Comparison of ENCODE assay signal across 8 mouse cellular contexts in genomic region chr16:38562131-38562967, GRCm38 (mm10). TPM values are rescaled to one million over a fixed set of nuclear protein-coding genes. Genes with fewer than 3 reads are reported as not detected.
DNase-seq lines count a peak whose midpoint lies in the region; ATAC-seq lines count a peak whose summit lies in the region.

No protein-coding gene starts in this region.

- peaks cover 14% of the 10 kb centered on the region for H3K4me1 ChIP-seq in hindbrain, embryonic 16.5 days (ENCODE audit: control insufficient read depth, insufficient read depth, low read depth, low read length)

- H3K4me2 ChIP-seq in hindbrain, embryonic 16.5 days (ENCODE audit: low read length) = peak overlapping the region; percentile 63

- no peaks in the 10 kb centered on the region for H3K9me3 ChIP-seq in hindbrain, embryonic 16.5 days (ENCODE audit: control insufficient read depth, low read length)

- peak overlapping the region; percentile 92 for H3K9ac ChIP-seq in hindbrain, embryonic 16.5 days (ENCODE audit: low read depth, low read length)

- peaks cover 4% of the 10 kb centered on the region for H3K36me3 ChIP-seq in hindbrain, embryonic 16.5 days (ENCODE audit: control insufficient read depth, insufficient read depth, low read length)
- H3K36me3 ChIP-seq in macrophage (ENCODE audit: inconsistent target) = 0 out of 2 replicates have a peak, but pooled peaks cover 6% of the 10 kb centered on the region

- peaks cover 47% of the 10 kb centered on the region for H3K79me2 ChIP-seq in macrophage (ENCODE audit: inconsistent target)

- 7% methylated on average over 37 of the region's 37 CpGs for WGBS in hindbrain, embryonic 16.5 days
- 6% methylated on average over 36 of the region's 37 CpGs for WGBS in macrophage (ENCODE audit: missing documents)

- ATAC-seq in hindbrain, embryonic 16.5 days = peak; percentile 97

- H3K4me3 ChIP-seq in hindbrain, embryonic 16.5 days (ENCODE audit: low read length) = peak overlapping the region; percentile 86
- peak overlapping the region; percentile 96 for H3K4me3 ChIP-seq in macrophage (ENCODE audit: inconsistent target)

- peaks cover 7% of the 10 kb centered on the region for H3K27me3 ChIP-seq in hindbrain, embryonic 16.5 days (replicated peaks; ENCODE audit: control insufficient read depth, insufficient read depth, low read length)

- peak; percentile 95 for DNase-seq in R1 (ENCODE audit: low read depth, low spot score)
- DNase-seq in cerebellum, postnatal 25 days = peak; percentile 98
- DNase-seq in frontal cortex, postnatal 36 days (ENCODE audit: low spot score in 2 of 2) = peak; percentile 95 to 97
- DNase-seq in left cerebral cortex, adult 18-20 months (ENCODE audit: low spot score in 2 of 2) = peak; percentile 96 to 97
- peak; percentile 96 for DNase-seq in right cerebral cortex, adult 18-20 months
- peak; percentile 82 for DNase-seq in urinary bladder, postnatal 10 days (ENCODE audit: low spot score)

- peak overlapping the region; percentile 80 for H3K27ac ChIP-seq in hindbrain, embryonic 16.5 days (ENCODE audit: low read depth, low read length)
- peak overlapping the region; percentile 66 for H3K27ac ChIP-seq in macrophage

RNA-seq across cellular contexts. Expression of gene Tmem39a, which starts 3.9 kb away (rescaled TPM):
- 32.0 and 37.0 TPM in 2 replicates for polyA plus RNA-seq in hindbrain, embryonic 16.5 days (2015; fragmentation: Nextera tagmentation; extraction: Ambion mirVana)
- total RNA-seq in left cerebral cortex, adult 18-20 months (2021) = 10 to 100 TPM; 20.8 to 21.0 TPM
- total RNA-seq in macrophage (2018; cell fraction: chromatin; rRNA removed) = 100 to 1,000 TPM in 13 of 26 experiments, 10 to 100 TPM in 13; 44.4 to 526 (median 101) TPM
- total RNA-seq in macrophage (2018; cell fraction: cytosol; rRNA removed) = 10 to 100 TPM in 22 of 26 experiments, 1 to 10 TPM in 4; 9.5 to 58.8 (median 13.7) TPM
- 100 to 1,000 TPM in 12 of 26 experiments, 10 to 100 TPM in 14; 36.4 to 487 (median 93.4) TPM for total RNA-seq in macrophage (2018; cell fraction: nucleus; rRNA removed)
- 8.4 to 15.6 TPM (median 10.1 TPM) in 3 replicates for polyA plus RNA-seq in macrophage (2018)

RNA-seq across cellular contexts. Expression of gene Poglut1, which starts 12.3 kb away (rescaled TPM):
- 50.1 and 55.8 TPM in 2 replicates for polyA plus RNA-seq in hindbrain, embryonic 16.5 days (2015; fragmentation: Nextera tagmentation; extraction: Ambion mirVana)
- 10 to 100 TPM; 43.4 TPM for total RNA-seq in left cerebral cortex, adult 18-20 months (2021)
- 100 to 1,000 TPM in 2 of 26 experiments, 10 to 100 TPM in 24; 19.9 to 117 (median 51.4) TPM for total RNA-seq in macrophage (2018; cell fraction: chromatin; rRNA removed)
- total RNA-seq in macrophage (2018; cell fraction: cytosol; rRNA removed) = 10 to 100 TPM; 16.4 to 26.6 (median 20.8) TPM
- 10 to 100 TPM; 24.8 to 80.6 (median 42.3) TPM for total RNA-seq in macrophage (2018; cell fraction: nucleus; rRNA removed)
- 17.7 to 23.5 TPM (median 22.5 TPM) in 3 replicates for polyA plus RNA-seq in macrophage (2018)

RNA-seq across cellular contexts. Expression of gene Timmdc1, which starts 39.9 kb away (rescaled TPM):
- 28.0 and 32.8 TPM in 2 replicates for polyA plus RNA-seq in hindbrain, embryonic 16.5 days (2015; fragmentation: Nextera tagmentation; extraction: Ambion mirVana)
- 10 to 100 TPM; 33.9 to 36.2 TPM for total RNA-seq in left cerebral cortex, adult 18-20 months (2021)
- 10 to 100 TPM in 16 of 26 experiments, 1 to 10 TPM in 10; 4.5 to 18.5 (median 10.8) TPM for total RNA-seq in macrophage (2018; cell fraction: chromatin; rRNA removed)
- 10 to 100 TPM; 11.3 to 18.7 (median 16.0) TPM for total RNA-seq in macrophage (2018; cell fraction: cytosol; rRNA removed)
- 10 to 100 TPM in 19 of 26 experiments, 1 to 10 TPM in 7; 6.9 to 22.7 (median 14.7) TPM for total RNA-seq in macrophage (2018; cell fraction: nucleus; rRNA removed)
- 9.5 to 17.4 TPM (median 10.5 TPM) in 3 replicates for polyA plus RNA-seq in macrophage (2018)

Comparison
In these comparisons a context has a peak if more than half of its experiments do, and no peak if none do; other contexts are left out.
1. Peak in every context shown above with its lines: DNase-seq, ATAC-seq, H3K4me3 ChIP-seq and H3K27ac ChIP-seq.